Mouse (Mus musculus): Measurements from ENCODE around the gene Ptprg. TPM values are rescaled to one million over a fixed set of nuclear protein-coding genes. Genes with fewer than 3 reads are reported as not detected.

Ptprg gene
- polyA plus RNA-seq, 1 experiment = 16.6 TPM

- Histone ChIP-seq H3K79me3 (ENCODE audit: low read depth) (no peaks in the 10 kb centered on the region), H3K4me3 (ENCODE audit: insufficient read depth, poor library complexity, severe bottlenecking) (no peak overlapping the region), H3ac (ENCODE audit: control insufficient read depth, insufficient read length, low read depth) (no peak overlapping the region), H3K27me3 (ENCODE audit: control insufficient read depth, insufficient read depth, insufficient read length) (no peaks in the 10 kb centered on the region), H3K79me2 (ENCODE audit: control insufficient read depth, insufficient read depth) (no peaks in the 10 kb centered on the region), H3K36me3 (ENCODE audit: control insufficient read depth, insufficient read depth) (no peaks in the 10 kb centered on the region)
- TF ChIP-seq MYOD1 (IDR thresholded peaks at IDR 0.05; ENCODE audit: control insufficient read depth, insufficient read length, low read depth) (no peak), MYOG (IDR thresholded peaks at IDR 0.05; ENCODE audit: control insufficient read depth, extremely low read depth, insufficient read length) (no peak), USF1 (IDR thresholded peaks at IDR 0.05; ENCODE audit: low read depth) (no peak), MAX (IDR thresholded peaks at IDR 0.05) (no peak), FOSL1 (IDR thresholded peaks at IDR 0.05; ENCODE audit: insufficient read depth, low read length, poor library complexity, severe bottlenecking) (no peak), CTCF (IDR thresholded peaks at IDR 0.05; ENCODE audit: control insufficient read depth, insufficient read depth, insufficient read length) (no peak), CEBPB (IDR thresholded peaks at IDR 0.05; ENCODE audit: low read depth) (no peak)
Observed at GRCm38 (mm10) chr14:12189266-12189665, 635.9 kb downstream of the Ptprg start.

- no peak overlapping the region for H3K4me3 ChIP-seq (ENCODE audit: insufficient read depth, poor library complexity, severe bottlenecking)
- no peaks in the 10 kb centered on the region for H3K79me3 ChIP-seq (ENCODE audit: low read depth)
- TF ChIP-seq MYOG (IDR thresholded peaks at IDR 0.05; ENCODE audit: control insufficient read depth, extremely low read depth, insufficient read length) (no peak), CTCF (IDR thresholded peaks at IDR 0.05; ENCODE audit: control insufficient read depth, insufficient read depth, insufficient read length) (no peak), FOSL1 (IDR thresholded peaks at IDR 0.05; ENCODE audit: insufficient read depth, low read length, poor library complexity, severe bottlenecking) (no peak), CEBPB (IDR thresholded peaks at IDR 0.05; ENCODE audit: low read depth) (no peak)
- H3ac ChIP-seq (ENCODE audit: control insufficient read depth, insufficient read length, low read depth) = no peak overlapping the region
- no peaks in the 10 kb centered on the region for H3K27me3 ChIP-seq (ENCODE audit: control insufficient read depth, insufficient read depth, insufficient read length)
- H3K36me3 ChIP-seq (ENCODE audit: control insufficient read depth, insufficient read depth) = no peaks in the 10 kb centered on the region
- H3K79me2 ChIP-seq (ENCODE audit: control insufficient read depth, insufficient read depth) = no peaks in the 10 kb centered on the region
Observed at GRCm38 (mm10) chr14:12189717-12190600, 636.6 kb downstream of the Ptprg start.

GRCm38 (mm10) chr14:12191076-12191475, 637.7 kb downstream of the Ptprg start:
- Histone ChIP-seq H3ac (ENCODE audit: control insufficient read depth, insufficient read length, low read depth) (no peak overlapping the region), H3K79me2 (ENCODE audit: control insufficient read depth, insufficient read depth) (no peaks in the 10 kb centered on the region), H3K79me3 (ENCODE audit: low read depth) (no peaks in the 10 kb centered on the region), H3K36me3 (ENCODE audit: control insufficient read depth, insufficient read depth) (no peaks in the 10 kb centered on the region), H3K4me3 (ENCODE audit: insufficient read depth, poor library complexity, severe bottlenecking) (no peak overlapping the region), H3K27me3 (ENCODE audit: control insufficient read depth, insufficient read depth, insufficient read length) (no peaks in the 10 kb centered on the region)
- TF ChIP-seq USF1 (IDR thresholded peaks at IDR 0.05; ENCODE audit: low read depth) (no peak), MAX (IDR thresholded peaks at IDR 0.05) (no peak), MYOG (IDR thresholded peaks at IDR 0.05; ENCODE audit: control insufficient read depth, extremely low read depth, insufficient read length) (no peak), CEBPB (IDR thresholded peaks at IDR 0.05; ENCODE audit: low read depth) (no peak), FOSL1 (IDR thresholded peaks at IDR 0.05; ENCODE audit: insufficient read depth, low read length, poor library complexity, severe bottlenecking) (no peak), MYOD1 (IDR thresholded peaks at IDR 0.05; ENCODE audit: control insufficient read depth, insufficient read length, low read depth) (no peak), CTCF (IDR thresholded peaks at IDR 0.05; ENCODE audit: control insufficient read depth, insufficient read depth, insufficient read length) (no peak)

GRCm38 (mm10) chr14:12198735-12199134, 645.4 kb downstream of the Ptprg start:
- no peaks in the 10 kb centered on the region for H3K36me3 ChIP-seq (ENCODE audit: control insufficient read depth, insufficient read depth)
- TF ChIP-seq MAX (IDR thresholded peaks at IDR 0.05) (no peak), FOSL1 (IDR thresholded peaks at IDR 0.05; ENCODE audit: insufficient read depth, low read length, poor library complexity, severe bottlenecking) (no peak), MYOG (IDR thresholded peaks at IDR 0.05; ENCODE audit: control insufficient read depth, extremely low read depth, insufficient read length) (no peak), USF1 (IDR thresholded peaks at IDR 0.05; ENCODE audit: low read depth) (no peak), MYOD1 (IDR thresholded peaks at IDR 0.05; ENCODE audit: control insufficient read depth, insufficient read length, low read depth) (no peak), CEBPB (IDR thresholded peaks at IDR 0.05; ENCODE audit: low read depth) (no peak), CTCF (IDR thresholded peaks at IDR 0.05; ENCODE audit: control insufficient read depth, insufficient read depth, insufficient read length) (no peak)
- no peak overlapping the region for H3K4me3 ChIP-seq (ENCODE audit: insufficient read depth, poor library complexity, severe bottlenecking)
- no peak overlapping the region for H3ac ChIP-seq (ENCODE audit: control insufficient read depth, insufficient read length, low read depth)
- no peaks in the 10 kb centered on the region for H3K79me2 ChIP-seq (ENCODE audit: control insufficient read depth, insufficient read depth)
- no peaks in the 10 kb centered on the region for H3K27me3 ChIP-seq (ENCODE audit: control insufficient read depth, insufficient read depth, insufficient read length)
- no peaks in the 10 kb centered on the region for H3K79me3 ChIP-seq (ENCODE audit: low read depth)

GRCm38 (mm10) chr14:12199956-12200950, 646.9 kb downstream of the Ptprg start:
- Histone ChIP-seq H3K4me3 (ENCODE audit: insufficient read depth, poor library complexity, severe bottlenecking) (no peak overlapping the region), H3K36me3 (ENCODE audit: control insufficient read depth, insufficient read depth) (no peaks in the 10 kb centered on the region), H3K79me2 (ENCODE audit: control insufficient read depth, insufficient read depth) (no peaks in the 10 kb centered on the region), H3K27me3 (ENCODE audit: control insufficient read depth, insufficient read depth, insufficient read length) (no peaks in the 10 kb centered on the region), H3ac (ENCODE audit: control insufficient read depth, insufficient read length, low read depth) (no peak overlapping the region), H3K79me3 (ENCODE audit: low read depth) (no peaks in the 10 kb centered on the region)
- no peak for TF ChIP-seq FOSL1 (IDR thresholded peaks at IDR 0.05; ENCODE audit: insufficient read depth, low read length, poor library complexity, severe bottlenecking)
- no peak for TF ChIP-seq USF1 (IDR thresholded peaks at IDR 0.05; ENCODE audit: low read depth)
- TF ChIP-seq CEBPB (IDR thresholded peaks at IDR 0.05; ENCODE audit: low read depth) = no peak
- TF ChIP-seq MYOG (IDR thresholded peaks at IDR 0.05; ENCODE audit: control insufficient read depth, extremely low read depth, insufficient read length) = no peak
- TF ChIP-seq CTCF (IDR thresholded peaks at IDR 0.05; ENCODE audit: control insufficient read depth, insufficient read depth, insufficient read length) = no peak
- no peak for TF ChIP-seq MAX (IDR thresholded peaks at IDR 0.05)
- TF ChIP-seq MYOD1 (IDR thresholded peaks at IDR 0.05; ENCODE audit: control insufficient read depth, insufficient read length, low read depth) = no peak

Measured in C2C12 (cell line).